Comparison of ENCODE assay signal across 24 mouse cellular contexts in the genomic region with DNA sequence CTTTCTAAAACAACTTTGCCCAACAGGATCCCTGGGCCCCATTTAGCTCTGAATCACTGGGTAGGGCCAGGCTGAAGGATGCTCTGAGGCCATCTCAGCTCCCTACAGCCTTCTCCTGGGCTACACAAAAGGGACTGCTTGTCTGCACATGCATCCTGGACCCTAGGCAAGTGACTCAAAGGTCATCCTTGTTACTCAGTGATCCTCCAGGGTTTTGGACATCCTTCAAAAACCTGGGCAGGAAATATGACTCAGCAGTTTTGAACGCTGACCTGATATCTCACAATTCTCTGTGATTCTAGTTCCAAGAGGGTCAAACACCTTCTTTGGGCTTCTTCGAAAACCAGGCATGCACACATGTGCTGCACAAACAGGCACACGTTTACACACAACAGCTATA. TPM values are rescaled to one million over a fixed set of nuclear protein-coding genes. Genes with fewer than 3 reads are reported as not detected.
DNase-seq lines count a peak whose midpoint lies in the region; ATAC-seq and TF ChIP-seq lines count a peak whose summit lies in the region.
"Had no signal": no experiment of that assay in that cellular context is flagged by ENCODE, and none has a peak within 500 bp of the region (broad histone marks: within the 10 kb centered on the region; RNA-seq: fewer than 3 reads in every experiment).

No protein-coding gene starts in this region.

- H3K36me3 ChIP-seq in kidney, adult 2 months (ENCODE audit: control insufficient read depth, insufficient read depth, low read length): no peaks in the 10 kb centered on the region
- H3K36me3 ChIP-seq in E14TG2a.4 (ENCODE audit: insufficient read depth, low read length): peaks cover 65% of the 10 kb centered on the region
- H3K36me3 ChIP-seq: heart, embryonic 15.5 days; liver, embryonic 15.5 days; stomach, embryonic 15.5 days had no signal

- no peaks in the 10 kb centered on the region for H3K9me3 ChIP-seq in E14TG2a.4 (ENCODE audit: low read length)
- H3K9me3 ChIP-seq: heart, embryonic 15.5 days; stomach, embryonic 15.5 days had no signal

- no peak for TF ChIP-seq CTCF in kidney, adult 2 months (conservative IDR thresholded peaks at IDR 0.05; ENCODE audit: insufficient read depth, insufficient read length, low read depth, low read length)
- no peak for TF ChIP-seq CTCF in E14TG2a.4 (conservative IDR thresholded peaks at IDR 0.05; ENCODE audit: low read length)

- TF ChIP-seq POLR2A in kidney, adult 2 months (IDR thresholded peaks at IDR 0.05; ENCODE audit: low read depth, low read length): no peak

- H3K4me1 ChIP-seq in kidney, adult 2 months (ENCODE audit: control insufficient read depth, insufficient read depth, low read length): no peaks in the 10 kb centered on the region; the same call in 1 of the 2 replicates
- peaks cover 64% of the 10 kb centered on the region for H3K4me1 ChIP-seq in E14TG2a.4 (replicated peaks; ENCODE audit: low read depth, low read length)
- H3K4me1 ChIP-seq: embryonic facial prominence, embryonic 10.5 days; forebrain, embryonic 13.5 days; heart, embryonic 15.5 days; stomach, embryonic 15.5 days had no signal

- WGBS in kidney, adult 2 months: 59% methylated on average over 3 of the region's 3 CpGs

- peak; percentile 46 for DNase-seq in kidney, adult 2 months
- DNase-seq in kidney, adult 11 months: no peak
- peak; percentile 87 for DNase-seq in 3T3-L1 (ENCODE audit: low read depth, low spot score)
- peak; percentile 15 for DNase-seq in R1 (ENCODE audit: low read depth, low spot score)
- no peak for DNase-seq in c-Kit-positive CD71-positive TER-119-positive erythroid progenitor cells, embryonic 14.5 days (ENCODE audit: low spot score)
- DNase-seq: cerebellum, adult 2 months; gastrocnemius, postnatal 10 days; heart, adult 2 months; heart, postnatal 4 days; kidney, postnatal 10 days; thymus, adult 18-20 months had no signal

- H3K27ac ChIP-seq in kidney, adult 2 months (ENCODE audit: insufficient read depth, low read depth, low read length): no peak overlapping the region
- H3K27ac ChIP-seq: embryonic facial prominence, embryonic 10.5 days; forebrain, embryonic 13.5 days; heart, adult 2 months; heart, embryonic 15.5 days; liver, embryonic 15.5 days; stomach, embryonic 15.5 days had no signal

- no peak overlapping the region for H3K4me3 ChIP-seq in kidney, adult 2 months (ENCODE audit: insufficient read depth, low read depth, low read length)
- H3K4me3 ChIP-seq in E14TG2a.4 (replicated peaks; ENCODE audit: low read length): 0 out of 2 replicates have a peak overlapping the region, but pooled peaks have one; percentile 5
- H3K4me3 ChIP-seq: embryonic facial prominence, embryonic 10.5 days; erythroblast, embryonic 14.5 days; forebrain, embryonic 13.5 days; heart, adult 2 months; heart, embryonic 15.5 days; liver, embryonic 15.5 days; stomach, embryonic 15.5 days had no signal

- no peaks in the 10 kb centered on the region for H3K27me3 ChIP-seq in kidney, adult 2 months (replicated peaks; ENCODE audit: control insufficient read depth, insufficient read depth, low read length)
- no peaks in the 10 kb centered on the region for H3K27me3 ChIP-seq in E14TG2a.4 (ENCODE audit: insufficient read depth, low read length)
- H3K27me3 ChIP-seq: forebrain, embryonic 13.5 days; heart, embryonic 15.5 days; liver, embryonic 15.5 days; stomach, embryonic 15.5 days had no signal

- no peak for ATAC-seq in frontal cortex, adult (ENCODE audit: low TSS enrichment)
- ATAC-seq: CD4-positive, CD25-positive, alpha-beta regulatory T cell, adult 4 months; forebrain, embryonic 13.5 days; hindbrain, embryonic 16.5 days; intestine, embryonic 16.5 days; lung, postnatal 0 days; midbrain, embryonic 16.5 days had no signal

RNA-seq across cellular contexts. Expression of a gene that starts 7.4 kb away (rescaled TPM):
- polyA plus RNA-seq in kidney, adult 2 months (2012; rRNA removed): 88.9 and 103 TPM in 2 replicates

RNA-seq across cellular contexts. Expression of a gene that starts 25.3 kb away (rescaled TPM):
- 7.6 and 9.1 TPM in 2 replicates for polyA plus RNA-seq in kidney, adult 2 months (2012; rRNA removed)

RNA-seq across cellular contexts. Expression of a gene that starts 26.8 kb away (rescaled TPM):
- 18.4 and 19.9 TPM in 2 replicates for polyA plus RNA-seq in kidney, adult 2 months (2012; rRNA removed)

RNA-seq across cellular contexts. Expression of a gene that starts 26.9 kb away (rescaled TPM):
- 11.1 and 11.8 TPM in 2 replicates for polyA plus RNA-seq in kidney, adult 2 months (2012; rRNA removed)

RNA-seq across cellular contexts. Expression of a gene that starts 54.8 kb away (rescaled TPM):
- polyA plus RNA-seq in kidney, adult 2 months (2012; rRNA removed): 0.52 and 0.96 TPM in 2 replicates
- polyA plus RNA-seq: CD4-positive, CD25-positive, alpha-beta regulatory T cell, adult 4 months; erythroblast, embryonic 14.5 days; forebrain, embryonic 13.5 days; heart, adult 2 months; hindbrain, embryonic 16.5 days; midbrain, embryonic 16.5 days had no signal

Comparison
In these comparisons a context has a peak if more than half of its experiments do, and no peak if none do; other contexts are left out.
1. DNase-seq: peak in kidney, adult 2 months (single experiment), 3T3-L1 (single experiment) and R1 (single experiment); none in kidney, adult 11 months (single experiment) and c-Kit-positive CD71-positive TER-119-positive erythroid progenitor cells, embryonic 14.5 days (single experiment).